Mouse (Mus musculus) urinary bladder, postnatal 36 days (tissue): ENCODE data around the gene Trappc6b.
"Not testable (repeated sequence)": the region's sequence is repeated elsewhere in the genome, so short reads cannot be mapped to it uniquely, and the experiment has no call there.

Experiments
- DNase-seq, 2 experiments: peaks; one replicate each; pipeline ENCODE4 v3.0.0; 2022; ENCODE audit warnings: low spot score in 2 of 2, mixed read lengths in 1 of 2

The Trappc6b gene

GRCm38 (mm10) chr12:59060993-59061595 is at the start of gene Trappc6b:
Trappc6b (minus strand) TSS chr12:59061472.
- peak; percentile 67 to 77 for DNase-seq

GRCm38 (mm10) chr12:59107926-59108325 is 46.7 kb upstream of the Trappc6b start:
- no peak for DNase-seq

GRCm38 (mm10) chr12:59106491-59106890 is 45.2 kb upstream of the Trappc6b start:
- DNase-seq: no peak

- DNase-seq: no peak
These were observed 44.6 kb upstream of the Trappc6b start for GRCm38 (mm10) chr12:59105914-59106313.

GRCm38 (mm10) chr12:59104771-59105170 is 43.5 kb upstream of the Trappc6b start:
- DNase-seq: no peak

GRCm38 (mm10) chr12:59095104-59096025 is 34.1 kb upstream of the Trappc6b start, which contains the start of gene Mia2:
Mia2 (plus strand) TSS chr12:59095799.
- DNase-seq: peak in 1 of 2 experiments; percentile 10

GRCm38 (mm10) chr12:59093543-59093942 is 32.3 kb upstream of the Trappc6b start:
- no peak for DNase-seq

- DNase-seq: no peak
These were observed 24.9 kb upstream of the Trappc6b start for GRCm38 (mm10) chr12:59086171-59086570.

- no peak for DNase-seq
These were observed 23.2 kb upstream of the Trappc6b start for GRCm38 (mm10) chr12:59084446-59084845.

GRCm38 (mm10) chr12:59080461-59080860 is 19.2 kb upstream of the Trappc6b start:
- no peak for DNase-seq

- DNase-seq: no peak
These were observed 16.6 kb upstream of the Trappc6b start for GRCm38 (mm10) chr12:59077883-59078282.

GRCm38 (mm10) chr12:59076996-59077395 is 15.7 kb upstream of the Trappc6b start:
- DNase-seq: no peak

- DNase-seq: no peak
These were observed 12.8 kb upstream of the Trappc6b start for GRCm38 (mm10) chr12:59074052-59074451.

- no peak for DNase-seq
These were observed 11.0 kb upstream of the Trappc6b start for GRCm38 (mm10) chr12:59072286-59072685.

GRCm38 (mm10) chr12:59068791-59069190 is 7.5 kb upstream of the Trappc6b start:
- no peak for DNase-seq

GRCm38 (mm10) chr12:59067095-59067494 is 5.8 kb upstream of the Trappc6b start:
- DNase-seq: no peak

GRCm38 (mm10) chr12:59066448-59067077 is 5.3 kb upstream of the Trappc6b start, which contains the start of gene Pnn:
Pnn (plus strand) TSS chr12:59066884.
- peak; percentile 91 to 98 for DNase-seq

- no peak for DNase-seq
These were observed 4.5 kb upstream of the Trappc6b start for GRCm38 (mm10) chr12:59065776-59066175.

GRCm38 (mm10) chr12:59064837-59065236 is 3.6 kb upstream of the Trappc6b start:
- DNase-seq: no peak

GRCm38 (mm10) chr12:59060322-59060721 is 950 bp downstream of the Trappc6b start:
- no peak for DNase-seq

- not testable (repeated sequence) for DNase-seq
These were observed 3.0 kb downstream of the Trappc6b start for GRCm38 (mm10) chr12:59058242-59058641.

GRCm38 (mm10) chr12:59056222-59056621 is 5.0 kb downstream of the Trappc6b start:
- no peak for DNase-seq
